Mouse (Mus musculus) adrenal gland, postnatal 4 days (tissue): ENCODE measurements around the gene Lmbr1. TPM values are rescaled to one million over a fixed set of nuclear protein-coding genes. Genes with fewer than 3 reads are reported as not detected.

Experiments used
- DNase-seq, 2 experiments: peaks; one replicate each; pipeline ENCODE4 v3.0.0; 2021 to 2022; ENCODE audit warnings: low spot score in 2 of 2, mixed read lengths in 2 of 2
- total RNA-seq, 2 experiments: library from RNA; stranded (reverse); gene quantifications; 2 replicates each; pipeline ENCODE4 v1.2.3; 2021

The Lmbr1 gene
- total RNA-seq, 2 experiments from 2014 or later: 11.9 to 15.2 TPM

- DNase-seq: no peak
Measured at GRCm38 (mm10) chr5:29270879-29271278, 107.3 kb downstream of the Lmbr1 start.

- no peak for DNase-seq
Measured at GRCm38 (mm10) chr5:29253876-29254275, 124.3 kb downstream of the Lmbr1 start.

- DNase-seq: no peak
Measured at GRCm38 (mm10) chr5:29251496-29251873, 126.7 kb downstream of the Lmbr1 start.

- no peak for DNase-seq
Measured at GRCm38 (mm10) chr5:29250795-29251495, 127.2 kb downstream of the Lmbr1 start.

DNA sequence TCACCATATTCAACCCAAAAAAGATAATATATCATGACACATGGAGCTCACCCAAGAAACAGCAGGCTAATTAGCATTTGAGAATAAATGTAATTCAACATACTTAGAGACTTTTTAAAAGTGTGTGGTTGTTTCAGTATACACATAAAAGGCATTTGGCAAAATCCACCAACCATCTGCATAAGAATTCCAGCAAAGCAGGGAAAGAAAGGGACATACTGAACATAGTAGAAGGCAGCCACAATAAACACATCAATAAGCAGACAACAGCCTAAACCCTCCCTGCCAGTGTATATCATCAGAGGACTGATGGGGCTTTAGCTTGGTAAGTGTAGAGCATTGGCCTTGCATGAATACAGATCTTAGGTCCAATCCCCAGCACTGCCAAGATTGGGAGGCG lies 133.4 kb downstream of the Lmbr1 start:
- DNase-seq: no peak

GRCm38 (mm10) chr5:29238379-29238778 lies 139.8 kb downstream of the Lmbr1 start:
- DNase-seq: no peak

GRCm38 (mm10) chr5:29230481-29230880 lies 147.7 kb downstream of the Lmbr1 start:
- no peak for DNase-seq

DNA sequence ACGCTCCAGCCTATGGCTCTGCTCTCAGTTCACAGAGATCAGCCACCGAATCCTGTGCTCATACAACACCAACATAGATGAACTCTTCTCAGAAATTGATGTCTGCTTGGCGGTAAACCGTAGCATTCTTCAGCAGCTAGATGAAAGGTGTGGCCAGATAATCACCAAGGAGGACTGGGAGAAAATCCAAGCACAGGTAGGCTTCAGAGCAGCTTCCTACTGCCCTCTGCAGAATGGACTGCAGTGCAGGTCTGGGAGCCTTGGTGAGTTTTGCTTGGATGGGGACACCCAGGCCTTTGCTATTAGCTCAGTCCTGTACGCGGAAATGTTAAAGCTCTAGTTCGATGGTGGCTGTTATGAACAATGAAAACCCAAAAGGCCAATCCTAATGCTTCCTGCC lies 154.1 kb downstream of the Lmbr1 start:
- no peak for DNase-seq

- no peak for DNase-seq
Measured at GRCm38 (mm10) chr5:29217997-29218396, 160.2 kb downstream of the Lmbr1 start.

DNA sequence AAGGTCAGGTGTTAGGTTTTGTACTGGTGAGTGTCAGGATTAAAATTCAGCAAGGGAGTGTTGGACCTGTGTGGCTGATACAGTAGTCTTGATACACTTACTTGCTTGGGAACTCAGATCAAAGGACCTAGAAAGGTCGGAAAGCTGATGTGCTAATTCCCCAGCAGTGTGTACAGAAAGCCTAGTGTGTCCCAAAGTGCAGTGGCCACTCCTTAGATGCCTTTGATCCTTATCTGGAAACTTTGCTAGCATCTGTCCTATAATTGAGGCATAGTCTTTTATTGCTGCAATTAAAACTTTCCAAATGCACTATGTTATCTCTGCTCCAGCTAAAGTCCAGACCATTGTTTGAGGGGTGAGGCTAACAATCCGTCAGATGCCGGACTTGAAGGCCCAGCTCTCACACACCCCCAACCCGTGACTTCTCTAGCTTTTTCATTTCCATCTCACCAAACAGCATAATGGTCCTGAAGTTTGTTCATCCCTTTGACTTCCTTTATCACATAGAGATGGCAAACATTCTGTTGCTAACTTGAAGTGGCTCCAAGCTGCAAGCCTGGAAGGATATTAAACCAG lies 166.1 kb downstream of the Lmbr1 start:
- no peak for DNase-seq

DNA sequence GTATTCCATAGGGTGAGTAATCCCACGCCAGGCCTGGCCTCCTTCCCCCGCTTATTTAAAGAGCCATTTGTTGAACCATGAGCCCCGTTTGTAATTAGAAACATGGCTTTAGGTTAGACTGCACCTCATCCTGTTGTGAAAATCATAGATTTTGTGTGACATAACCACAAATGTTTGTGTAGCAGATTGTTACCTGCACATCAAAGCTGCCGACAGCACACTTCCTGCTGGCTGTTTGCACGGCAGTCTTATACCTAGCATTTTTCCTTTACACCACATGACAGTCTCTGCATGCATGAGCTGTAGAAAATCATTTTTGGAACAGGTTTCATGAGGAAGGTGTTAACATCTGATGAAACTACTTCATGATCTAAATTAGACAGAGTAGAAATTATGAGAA lies 172.5 kb downstream of the Lmbr1 start:
- no peak for DNase-seq

DNA sequence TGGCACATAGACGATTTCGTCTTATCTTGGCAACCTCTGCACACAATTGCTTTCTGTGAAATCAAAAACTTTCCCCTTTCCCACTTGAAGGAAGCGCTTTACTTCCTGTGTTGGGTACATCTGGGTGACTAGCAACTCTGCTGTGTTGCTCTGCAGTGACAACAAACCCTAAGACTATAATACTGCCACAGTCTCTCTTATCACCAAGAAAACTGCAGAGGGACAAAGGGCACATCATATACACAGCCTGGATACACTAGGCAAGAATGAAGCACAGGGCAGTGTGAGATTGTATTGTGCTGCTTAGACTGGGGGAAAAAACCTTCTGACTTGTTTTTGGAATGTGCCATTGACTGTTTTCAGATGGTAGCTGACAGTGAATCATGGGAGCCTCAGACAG lies 178.3 kb downstream of the Lmbr1 start:
- no peak for DNase-seq

- no peak for DNase-seq
Measured at GRCm38 (mm10) chr5:29198960-29199488, 179.2 kb downstream of the Lmbr1 start.

- DNase-seq: no peak
Measured at GRCm38 (mm10) chr5:29197187-29197586, 181.0 kb downstream of the Lmbr1 start.

DNA sequence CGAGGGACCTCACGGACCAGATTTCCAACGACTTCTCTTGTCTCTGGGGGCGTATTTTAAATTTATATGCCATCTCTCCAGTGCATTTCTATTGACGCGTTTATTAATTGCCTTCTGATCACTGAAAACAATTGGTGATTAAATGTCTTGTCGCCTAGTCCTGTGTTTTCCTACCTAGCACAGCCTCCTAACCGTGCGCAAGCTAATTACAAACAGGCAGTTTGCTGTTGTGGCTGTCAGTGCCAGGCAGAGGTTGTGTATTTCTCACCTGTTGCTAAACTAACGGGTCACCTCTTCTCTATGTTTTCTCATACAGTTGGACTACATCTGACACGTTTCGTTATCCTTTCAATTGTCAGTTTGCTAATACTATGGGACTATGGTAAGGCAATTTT lies 181.9 kb downstream of the Lmbr1 start:
- DNase-seq: no peak

- peak; percentile 46 to 59 for DNase-seq
Measured at GRCm38 (mm10) chr5:29195570-29196263, 182.5 kb downstream of the Lmbr1 start, which contains the start of gene Rnf32. Rnf32 (plus strand) TSS chr5:29195992.

- DNase-seq: peak in 1 of 2 experiments; percentile 5
Measured at GRCm38 (mm10) chr5:29195231-29195569, 183.0 kb downstream of the Lmbr1 start.

- DNase-seq: no peak
Measured at GRCm38 (mm10) chr5:29186798-29187197, 191.4 kb downstream of the Lmbr1 start.
